Mouse (Mus musculus): ENCODE measurements around the gene Kcnmb1. TPM values are rescaled to one million over a fixed set of nuclear protein-coding genes. Genes with fewer than 3 reads are reported as not detected.
A peak's percentile ranks its signal among the peaks of the same experiment; 100 is the strongest.

Kcnmb1 gene
- polyA plus RNA-seq, 1 experiment from 2014 or later = 0.05 TPM

DNA sequence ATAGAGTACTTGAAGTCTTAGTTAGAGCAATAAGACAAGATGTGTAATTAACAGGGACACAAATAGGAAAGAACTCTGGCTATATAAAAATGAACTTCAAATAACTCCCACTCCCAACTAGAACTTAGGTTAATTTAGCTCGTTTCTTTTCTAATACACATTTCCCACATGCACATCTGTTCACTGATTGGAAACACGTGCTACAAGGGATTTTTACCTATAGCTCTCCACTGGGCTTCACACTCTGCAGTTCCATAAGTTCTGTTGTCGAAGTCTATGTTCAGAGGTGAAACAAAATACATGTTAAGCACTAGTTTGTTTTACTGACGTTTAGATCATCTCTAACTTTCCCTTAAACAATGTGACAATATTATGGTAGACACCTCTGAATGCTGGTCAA, 17.3 kb downstream of the Kcnmb1 start:
- H3K9me3 ChIP-seq (ENCODE audit: low read length) = no peaks in the 10 kb centered on the region
- no peak overlapping the region for H3K4me3 ChIP-seq (ENCODE audit: low read depth, low read length)
- DNase-seq = no peak
- no peak for ATAC-seq
- 63% methylated on average over 4 of the region's 4 CpGs for WGBS (ENCODE audit: insufficient replicate concordance)
- H3K9ac ChIP-seq (replicated peaks) = no peak overlapping the region
- TF ChIP-seq CTCF (IDR thresholded peaks at IDR 0.05; ENCODE audit: low read depth) = no peak
- TF ChIP-seq EP300 (IDR thresholded peaks at IDR 0.05; ENCODE audit: low read depth) = no peak
- no peaks in the 10 kb centered on the region for H3K36me3 ChIP-seq (replicated peaks; ENCODE audit: insufficient read depth, low read length)
- H3K27ac ChIP-seq (ENCODE audit: low read depth) = no peak overlapping the region
- H3K27me3 ChIP-seq (ENCODE audit: insufficient read depth, low read length) = no peaks in the 10 kb centered on the region
- H3K4me1 ChIP-seq (ENCODE audit: insufficient read depth) = no peaks in the 10 kb centered on the region
- no peak overlapping the region for H3K4me2 ChIP-seq (ENCODE audit: low read depth, low read length)

DNA sequence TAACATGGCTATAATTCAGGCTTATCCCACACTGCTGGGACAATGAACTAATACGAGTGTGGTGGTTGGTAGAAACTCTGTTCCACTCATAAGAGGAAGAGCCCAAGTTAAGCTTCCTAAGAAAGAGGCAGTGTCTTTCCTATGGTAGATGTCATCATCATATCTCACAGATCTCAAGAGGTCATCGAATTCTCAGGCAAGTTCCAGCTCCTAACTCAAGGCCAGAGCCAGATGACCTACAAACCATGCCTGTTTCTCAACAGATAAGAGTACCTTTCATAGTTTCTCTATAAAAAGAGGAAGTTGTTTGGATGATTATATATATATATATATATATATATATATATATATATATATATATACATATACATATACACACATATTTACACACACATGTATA, 23.7 kb downstream of the Kcnmb1 start:
- TF ChIP-seq CTCF (IDR thresholded peaks at IDR 0.05; ENCODE audit: low read depth) (no peak), EP300 (IDR thresholded peaks at IDR 0.05; ENCODE audit: low read depth) (no peak)
- ATAC-seq = no peak
- H3K27ac ChIP-seq (ENCODE audit: low read depth) = no peak overlapping the region
- H3K4me1 ChIP-seq (ENCODE audit: insufficient read depth) = 0 out of 2 replicates have a peak, but pooled peaks cover 6% of the 10 kb centered on the region
- no peak for DNase-seq
- 49% methylated on average over 2 of the region's 2 CpGs for WGBS (ENCODE audit: insufficient replicate concordance)
- H3K4me2 ChIP-seq (ENCODE audit: low read depth, low read length) = no peak overlapping the region
- H3K9me3 ChIP-seq (ENCODE audit: low read length) = no peaks in the 10 kb centered on the region
- no peak overlapping the region for H3K9ac ChIP-seq (replicated peaks)
- H3K4me3 ChIP-seq (ENCODE audit: low read depth, low read length) = no peak overlapping the region
- no peaks in the 10 kb centered on the region for H3K36me3 ChIP-seq (replicated peaks; ENCODE audit: insufficient read depth, low read length)
- no peaks in the 10 kb centered on the region for H3K27me3 ChIP-seq (ENCODE audit: insufficient read depth, low read length)

DNA sequence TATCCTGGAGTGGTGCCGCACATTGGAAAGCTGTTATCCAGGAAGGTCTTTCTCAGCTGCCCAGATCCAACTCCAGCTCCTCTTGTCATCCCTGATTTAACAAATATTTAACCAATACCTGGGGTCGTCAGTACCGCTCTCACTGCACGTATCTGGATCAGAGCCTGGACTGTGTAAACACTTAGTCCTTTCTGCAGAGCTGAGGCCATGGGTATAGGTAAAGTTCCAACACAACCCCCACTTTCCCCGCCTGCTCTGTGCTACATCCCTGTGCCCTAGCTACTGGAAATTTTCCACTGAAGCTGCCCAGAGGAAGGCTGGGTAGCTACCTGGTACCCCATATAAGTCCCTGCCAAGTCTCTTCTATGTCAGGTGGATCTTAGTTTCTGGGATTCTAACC, 27.2 kb downstream of the Kcnmb1 start:
- no peaks in the 10 kb centered on the region for H3K27me3 ChIP-seq (ENCODE audit: insufficient read depth, low read length)
- H3K9ac ChIP-seq (replicated peaks) = no peak overlapping the region
- H3K9me3 ChIP-seq (ENCODE audit: low read length) = no peaks in the 10 kb centered on the region
- H3K4me2 ChIP-seq (ENCODE audit: low read depth, low read length) = no peak overlapping the region
- H3K27ac ChIP-seq (ENCODE audit: low read depth) = no peak overlapping the region
- no peak for TF ChIP-seq EP300 (IDR thresholded peaks at IDR 0.05; ENCODE audit: low read depth)
- no peak for TF ChIP-seq CTCF (IDR thresholded peaks at IDR 0.05; ENCODE audit: low read depth)
- 55% methylated on average over 5 of the region's 5 CpGs for WGBS (ENCODE audit: insufficient replicate concordance)
- H3K4me1 ChIP-seq (ENCODE audit: insufficient read depth) = peaks cover 9% of the 10 kb centered on the region; the same call in 1 of the 2 replicates
- H3K36me3 ChIP-seq (replicated peaks; ENCODE audit: insufficient read depth, low read length) = no peaks in the 10 kb centered on the region
- DNase-seq (no peak), ATAC-seq (no peak)
- no peak overlapping the region for H3K4me3 ChIP-seq (ENCODE audit: low read depth, low read length)

DNA sequence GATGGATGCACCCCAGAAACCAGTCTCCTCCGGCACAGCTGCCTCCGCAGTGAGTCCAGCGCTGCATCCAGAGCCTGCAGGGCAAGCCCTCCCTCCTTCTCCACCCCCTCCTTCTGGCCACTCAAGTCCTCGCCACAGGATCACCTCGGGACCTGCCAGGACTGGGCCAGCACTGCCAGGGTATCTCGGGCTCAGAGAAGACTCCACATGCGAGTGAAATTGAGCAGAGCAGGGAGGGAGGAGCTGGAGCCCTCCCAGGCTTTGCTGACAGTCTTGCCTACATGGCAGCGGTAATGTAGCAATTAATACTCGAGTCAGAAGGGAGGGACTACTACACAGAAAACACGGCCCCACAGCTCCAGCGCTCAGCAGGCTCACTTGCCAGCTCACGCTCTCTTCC, 30.1 kb downstream of the Kcnmb1 start, which contains the start of gene Kcnip1:
Gene Kcnip1, minus strand, starts transcription at position 215 of the 400 bp plus-strand sequence.
- TF ChIP-seq EP300 (IDR thresholded peaks at IDR 0.05; ENCODE audit: low read depth) = no peak
- TF ChIP-seq CTCF (IDR thresholded peaks at IDR 0.05; ENCODE audit: low read depth) = no peak
- WGBS (ENCODE audit: insufficient replicate concordance) = 27% methylated on average over 12 of the region's 12 CpGs
- peaks cover 9% of the 10 kb centered on the region; the same call in 1 of the 2 replicates for H3K4me1 ChIP-seq (ENCODE audit: insufficient read depth)
- DNase-seq = no peak
- no peaks in the 10 kb centered on the region for H3K27me3 ChIP-seq (ENCODE audit: insufficient read depth, low read length)
- no peak within 1 kb of the TSS for H3K9ac ChIP-seq (replicated peaks)
- no peaks in the 10 kb centered on the region for H3K36me3 ChIP-seq (replicated peaks; ENCODE audit: insufficient read depth, low read length)
- no peaks in the 10 kb centered on the region for H3K9me3 ChIP-seq (ENCODE audit: low read length)
- ATAC-seq = no peak
- no peak within 1 kb of the TSS for H3K4me3 ChIP-seq (ENCODE audit: low read depth, low read length)
- peak within 1 kb of the TSS; percentile 39; the same call in 1 of the 2 replicates for H3K4me2 ChIP-seq (ENCODE audit: low read depth, low read length)
- no peak within 1 kb of the TSS for H3K27ac ChIP-seq (ENCODE audit: low read depth)

- no peaks in the 10 kb centered on the region for H3K9me3 ChIP-seq (ENCODE audit: low read length)
Measured at GRCm38 (mm10) chr11:33993496-33993895, 30.7 kb downstream of the Kcnmb1 start.

GRCm38 (mm10) chr11:33998244-33998643, 35.4 kb downstream of the Kcnmb1 start:
- DNase-seq = no peak
- Histone ChIP-seq H3K27ac (ENCODE audit: low read depth) (no peak overlapping the region), H3K27me3 (ENCODE audit: insufficient read depth, low read length) (no peaks in the 10 kb centered on the region), H3K9me3 (ENCODE audit: low read length) (no peaks in the 10 kb centered on the region), H3K9ac (replicated peaks) (no peak overlapping the region), H3K4me3 (ENCODE audit: low read depth, low read length) (no peak overlapping the region), H3K36me3 (replicated peaks; ENCODE audit: insufficient read depth, low read length) (no peaks in the 10 kb centered on the region), H3K4me2 (ENCODE audit: low read depth, low read length) (no peak overlapping the region), H3K4me1 (ENCODE audit: insufficient read depth) (peaks cover under 1% of the 10 kb centered on the region; the same call in 1 of the 2 replicates)
- 72% methylated on average over 10 of the region's 10 CpGs for WGBS (ENCODE audit: insufficient replicate concordance)
- no peak for TF ChIP-seq CTCF (IDR thresholded peaks at IDR 0.05; ENCODE audit: low read depth)
- no peak for TF ChIP-seq EP300 (IDR thresholded peaks at IDR 0.05; ENCODE audit: low read depth)
- ATAC-seq = no peak

More at GRCm38 (mm10) chr11:33993496-33993895, 30.7 kb downstream of the Kcnmb1 start:
- H3K27ac ChIP-seq (ENCODE audit: low read depth) = no peak overlapping the region
- no peak overlapping the region for H3K4me2 ChIP-seq (ENCODE audit: low read depth, low read length)
- TF ChIP-seq CTCF (IDR thresholded peaks at IDR 0.05; ENCODE audit: low read depth) (no peak), EP300 (IDR thresholded peaks at IDR 0.05; ENCODE audit: low read depth) (no peak)
- no peak overlapping the region for H3K4me3 ChIP-seq (ENCODE audit: low read depth, low read length)
- ATAC-seq (no peak), DNase-seq (no peak)
- no peaks in the 10 kb centered on the region for H3K36me3 ChIP-seq (replicated peaks; ENCODE audit: insufficient read depth, low read length)
- H3K27me3 ChIP-seq (ENCODE audit: insufficient read depth, low read length) = no peaks in the 10 kb centered on the region
- peaks cover 9% of the 10 kb centered on the region; the same call in 1 of the 2 replicates for H3K4me1 ChIP-seq (ENCODE audit: insufficient read depth)
- H3K9ac ChIP-seq (replicated peaks) = no peak overlapping the region
- WGBS (ENCODE audit: insufficient replicate concordance) = 50% methylated on average over 5 of the region's 5 CpGs
